Mouse (Mus musculus): Measurements from ENCODE around the gene Adamts9.

Adamts9 gene

DNA sequence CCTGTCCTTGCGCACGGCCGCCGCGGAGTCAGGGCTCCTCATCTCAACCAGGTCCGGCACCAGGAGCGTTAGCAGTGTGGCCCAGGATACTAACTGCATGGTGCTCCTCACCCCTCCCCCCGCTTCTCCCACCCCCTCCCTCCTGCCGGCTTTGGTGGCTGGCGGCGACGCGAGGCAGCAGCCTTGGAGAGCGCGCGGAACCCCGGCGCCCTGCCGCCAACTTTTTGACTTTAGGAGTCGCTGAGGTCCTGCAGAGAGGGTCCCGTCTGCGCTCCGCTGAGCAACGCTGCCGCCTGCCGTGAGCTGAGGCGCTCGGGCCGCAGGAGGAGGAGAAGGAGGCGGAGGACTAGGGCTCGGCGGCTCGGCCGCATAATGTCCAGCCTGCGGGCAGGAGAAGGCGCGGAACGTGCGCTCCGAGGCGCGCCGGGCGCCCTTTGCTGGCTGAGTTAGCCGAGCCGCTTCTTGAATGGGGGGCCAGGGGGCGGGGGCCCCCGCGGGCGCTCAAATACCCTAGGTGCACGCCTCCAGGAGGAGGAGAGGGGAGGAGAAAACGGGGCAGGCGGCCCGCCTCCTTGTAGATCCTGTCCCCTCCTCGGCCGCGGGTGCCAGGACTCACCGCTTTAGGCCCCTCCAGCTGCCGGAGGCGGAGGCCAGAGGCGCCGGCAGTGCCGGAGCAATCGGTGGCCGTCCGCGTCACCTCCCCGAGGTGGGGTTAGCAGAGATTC, at the start of gene Adamts9:
TSS of gene Adamts9 (minus strand) at position 436 of the 725 bp plus-strand sequence.
- DNase-seq: peak; percentile 95

DNA sequence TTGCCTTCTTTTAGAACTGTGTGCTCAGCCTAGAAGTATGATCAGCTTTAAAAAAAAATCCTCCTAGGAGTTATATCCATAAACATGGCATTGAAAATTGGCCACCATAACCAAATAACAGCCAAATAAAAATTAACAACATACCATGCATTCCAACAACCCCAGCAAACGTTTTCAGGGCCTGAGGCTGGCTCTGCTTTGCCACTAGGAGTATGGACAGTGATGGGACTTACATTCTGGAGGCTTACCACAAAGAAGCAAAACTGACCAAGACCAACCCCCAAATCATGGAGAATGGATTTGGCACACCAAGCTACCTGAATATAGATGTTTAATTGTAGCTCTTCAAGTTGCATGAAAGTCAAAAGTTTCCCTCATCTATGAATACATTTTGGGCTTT, 48.3 kb upstream of the Adamts9 start:
- no peak for DNase-seq

DNA sequence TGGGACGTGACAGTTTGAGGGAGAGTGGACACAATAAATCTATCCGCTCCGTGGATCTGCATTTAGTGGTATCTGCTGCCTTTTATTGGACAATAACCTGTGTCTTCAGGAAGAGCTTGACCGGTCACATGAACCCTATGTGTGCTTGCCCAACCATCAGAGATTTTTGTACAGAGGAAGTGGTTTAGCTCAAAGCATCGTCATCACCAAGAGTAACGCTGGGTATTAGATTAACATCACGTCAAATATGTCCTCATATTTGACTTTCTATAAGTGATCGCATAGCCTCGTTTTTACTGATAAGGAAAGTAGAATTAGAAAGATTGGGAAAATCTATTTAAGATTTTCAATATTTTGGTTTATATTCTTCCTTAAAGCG, 45.3 kb upstream of the Adamts9 start:
- DNase-seq: no peak

DNA sequence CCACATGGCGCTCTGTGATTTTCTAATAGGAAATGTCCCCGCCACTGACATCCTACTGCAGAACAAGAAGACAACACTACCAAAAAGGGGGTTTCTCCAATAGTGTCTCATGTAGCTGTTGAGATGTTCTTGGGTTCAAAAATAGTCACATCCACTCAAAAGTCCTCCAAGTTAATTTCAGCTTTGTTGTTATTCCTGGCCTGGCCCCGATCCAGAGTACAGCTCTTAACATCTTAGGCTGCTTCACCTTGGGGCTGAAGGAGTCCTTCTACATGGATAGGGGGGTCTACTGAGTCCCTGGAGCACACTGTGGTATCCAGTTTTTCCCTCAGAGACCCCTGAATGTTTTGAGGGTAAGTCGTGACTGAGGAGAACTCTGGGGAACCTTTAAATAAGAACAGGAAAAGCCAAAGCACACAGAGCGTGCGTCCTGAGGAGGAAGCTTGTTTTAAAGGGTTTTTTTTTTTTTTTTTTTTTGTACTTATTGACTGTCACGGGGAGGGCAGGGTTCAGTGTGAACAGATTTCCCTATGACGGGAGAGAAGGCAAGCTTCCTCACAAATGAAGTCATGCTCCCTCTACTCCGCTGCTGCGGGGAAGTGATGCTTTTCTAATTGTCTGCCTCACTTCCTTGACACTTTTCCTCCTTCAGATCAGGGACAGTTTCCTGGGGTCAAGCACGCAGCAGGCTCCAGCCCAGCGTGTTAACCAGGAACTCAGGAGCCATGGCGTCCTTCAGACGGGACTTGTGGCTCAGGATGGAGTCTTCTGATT, 44.7 kb upstream of the Adamts9 start:
- DNase-seq: peak; percentile 42

DNA sequence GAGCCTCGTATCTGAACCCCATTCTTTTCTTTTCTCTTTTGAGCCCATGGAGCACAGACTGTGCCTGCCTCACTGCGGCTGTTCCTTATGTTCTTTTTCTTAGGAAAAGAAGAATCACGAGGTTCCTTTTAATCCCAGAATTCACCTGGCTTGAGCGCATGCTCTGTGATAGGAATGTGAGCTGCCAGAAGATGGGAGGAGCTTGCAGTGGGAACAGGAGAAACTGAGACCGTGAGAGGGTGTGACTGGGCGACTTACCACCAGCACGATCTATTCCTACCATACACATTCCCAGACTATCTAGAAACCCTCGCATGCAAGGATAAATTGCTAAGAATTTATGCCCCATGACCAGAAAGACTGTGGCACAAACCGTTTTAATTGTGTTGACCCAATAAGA, 44.1 kb upstream of the Adamts9 start:
- DNase-seq: peak; percentile 26

DNA sequence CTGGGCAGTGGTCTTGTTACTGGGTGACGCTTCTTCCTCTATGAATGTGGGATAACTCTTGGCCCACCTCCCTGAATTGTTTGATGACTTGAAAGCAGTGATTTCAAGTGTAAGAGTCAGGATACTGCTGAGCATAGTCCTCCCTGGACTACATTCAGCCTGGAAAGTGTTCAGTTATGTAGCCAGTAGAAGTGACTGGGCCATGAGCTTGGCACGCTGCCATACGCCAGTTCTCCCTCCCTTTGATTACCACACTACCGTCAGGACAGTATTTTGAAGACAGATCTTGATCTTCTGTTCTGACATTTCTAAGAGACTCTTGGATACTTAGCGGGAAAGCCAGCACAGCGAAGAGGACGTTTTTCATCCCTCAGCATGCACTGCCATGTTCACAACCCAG, 40.1 kb upstream of the Adamts9 start:
- peak; percentile 66 for DNase-seq

DNA sequence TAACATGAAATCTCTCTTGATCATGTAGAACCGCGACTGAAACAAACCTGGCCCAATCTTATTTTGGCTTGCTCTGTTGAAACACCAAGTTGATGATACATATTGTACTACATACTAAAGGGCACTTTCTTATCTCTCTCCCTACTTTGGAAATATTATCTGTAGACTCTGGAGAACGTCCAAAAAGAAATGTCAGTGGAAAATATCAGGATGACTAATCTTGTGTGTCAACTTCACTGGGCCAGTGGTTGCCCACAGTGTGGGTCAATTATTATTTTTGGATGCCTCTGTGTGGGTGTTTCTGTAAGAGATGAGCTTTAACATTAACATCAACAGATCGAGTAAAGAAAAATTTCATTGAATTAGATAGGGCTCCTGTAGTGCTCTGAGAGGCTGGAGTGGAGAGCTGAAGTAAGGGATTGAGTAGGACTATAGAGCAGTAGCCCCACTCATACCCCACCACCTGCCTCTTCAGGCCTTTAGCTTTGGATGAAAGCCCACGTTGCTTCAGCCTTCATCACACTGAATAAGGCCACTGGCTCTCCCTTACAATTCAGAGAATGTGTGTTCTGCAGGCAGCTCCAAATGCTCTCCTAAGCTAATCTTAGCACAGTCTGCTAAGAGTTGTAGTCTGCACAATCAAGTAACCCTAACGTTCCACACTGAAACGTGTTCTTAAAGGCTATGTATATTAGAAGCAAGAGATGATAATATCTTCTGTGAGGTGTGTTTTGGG, 38.3 kb upstream of the Adamts9 start:
- no peak for DNase-seq

DNA sequence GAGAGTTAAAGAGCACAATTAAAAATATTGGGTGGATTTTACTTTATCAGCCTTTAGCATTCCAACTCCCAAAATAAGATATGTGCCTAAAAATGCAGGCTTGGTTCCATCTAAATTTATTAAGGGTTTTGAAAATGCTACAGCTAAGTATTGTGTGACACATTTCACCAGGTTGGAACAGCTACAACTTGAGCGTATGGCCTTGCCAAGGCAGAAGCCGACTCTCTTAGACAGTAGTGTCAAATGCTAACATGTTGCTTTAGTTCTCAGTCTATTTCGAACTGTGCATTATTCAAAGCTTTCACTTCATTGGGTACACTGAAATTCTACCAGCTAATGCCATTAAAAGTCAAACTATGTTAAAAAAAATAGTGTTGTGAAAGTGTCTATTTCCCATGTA, 30.0 kb upstream of the Adamts9 start:
- no peak for DNase-seq

DNA sequence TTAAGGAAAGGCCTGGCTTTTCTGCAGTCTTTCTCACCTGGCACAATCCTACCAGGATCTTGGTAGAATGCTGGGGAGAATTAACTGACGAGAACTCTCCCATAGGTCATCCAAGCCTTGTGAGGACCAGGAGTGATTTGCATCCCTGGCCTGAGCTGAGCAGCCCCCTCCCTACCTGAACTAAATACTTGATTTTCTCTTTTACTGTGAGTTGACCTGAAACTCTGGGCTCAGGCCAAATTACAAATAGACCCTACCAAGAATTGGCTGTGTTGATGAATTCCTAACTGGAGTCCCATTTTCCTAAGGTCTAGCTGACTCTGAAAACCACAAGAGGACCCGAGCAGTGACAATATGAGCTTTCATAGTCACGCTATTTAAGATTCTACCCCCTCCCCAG, 25.4 kb upstream of the Adamts9 start:
- DNase-seq: no peak

DNA sequence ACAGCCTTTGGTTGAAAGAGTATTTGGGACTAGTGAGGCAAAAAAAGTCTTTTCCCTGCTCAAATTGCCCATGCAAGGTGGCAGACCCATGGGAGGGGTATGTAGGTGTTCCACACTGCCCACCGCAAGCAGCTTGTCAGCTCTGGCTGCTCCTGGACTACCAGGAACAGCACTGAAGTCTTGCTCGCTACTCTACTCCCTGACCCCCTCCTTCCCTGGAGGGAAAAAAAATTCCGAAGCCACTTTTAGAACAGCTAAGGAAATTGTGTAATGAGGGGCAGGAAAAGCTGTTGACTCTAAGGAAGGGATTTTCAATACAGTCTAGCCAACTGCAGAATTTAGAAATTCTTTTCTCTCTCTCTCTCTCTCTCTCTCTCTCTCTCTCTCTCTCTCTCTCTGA, 24.9 kb upstream of the Adamts9 start:
- DNase-seq: peak; percentile 70

DNA sequence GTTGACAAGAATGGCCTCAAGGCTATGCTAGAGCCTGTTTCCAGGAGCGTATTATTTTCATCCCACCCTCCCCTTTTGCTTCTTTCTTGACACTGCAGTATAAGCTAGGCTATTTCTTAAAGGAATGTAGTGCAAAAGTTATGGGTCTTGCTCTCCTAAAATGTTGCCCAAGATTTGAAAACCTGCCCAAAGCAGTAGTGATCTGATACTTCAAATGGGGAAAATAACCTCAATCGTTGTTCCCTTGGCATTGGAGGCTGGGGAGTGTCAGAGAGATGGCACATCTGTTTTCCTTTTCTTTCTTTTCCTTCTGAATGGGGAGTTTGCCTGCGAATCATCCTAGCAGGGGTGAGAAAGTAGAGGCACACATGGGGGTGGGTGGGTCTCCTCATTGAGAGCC, 19.7 kb upstream of the Adamts9 start:
- DNase-seq: peak; percentile 41

DNA sequence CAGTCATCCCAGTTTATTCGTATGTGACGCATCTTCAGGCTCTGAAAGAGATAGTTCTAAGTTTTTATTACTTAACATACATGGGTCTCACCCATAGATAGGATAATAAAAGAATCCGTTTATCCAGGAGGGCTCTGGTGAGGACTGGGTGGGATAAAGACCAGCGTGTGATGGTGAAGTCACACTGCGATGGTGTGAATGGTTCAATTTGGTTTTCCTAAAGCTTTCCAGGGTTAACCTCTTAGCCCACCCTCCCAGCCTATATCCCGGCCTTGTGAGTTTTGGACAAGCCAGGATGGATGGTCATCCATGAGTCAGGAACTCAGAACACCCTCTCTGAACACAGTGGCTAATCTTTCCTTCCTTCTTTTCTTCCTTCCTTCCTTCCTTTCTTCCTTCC, 17.7 kb upstream of the Adamts9 start:
- no peak for DNase-seq

DNA sequence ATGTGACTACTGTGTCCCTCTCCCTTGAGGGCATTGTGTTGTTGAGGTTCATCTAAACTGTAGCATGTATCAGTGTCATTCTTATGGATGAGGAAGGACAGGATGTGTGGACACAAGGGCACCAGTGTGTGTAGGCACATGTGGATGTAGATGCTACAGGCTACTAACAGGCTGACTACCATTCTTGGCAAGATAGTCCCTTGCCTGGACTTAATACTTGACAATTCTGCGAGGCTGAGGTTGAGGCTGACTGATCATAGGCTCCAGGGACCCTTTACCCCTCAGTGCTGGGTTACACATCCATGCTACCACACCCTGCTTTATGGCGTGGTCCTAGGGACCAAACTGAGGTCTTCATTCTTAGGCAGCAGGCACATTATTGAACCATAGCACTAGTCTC, 16.1 kb upstream of the Adamts9 start:
- DNase-seq: no peak

DNA sequence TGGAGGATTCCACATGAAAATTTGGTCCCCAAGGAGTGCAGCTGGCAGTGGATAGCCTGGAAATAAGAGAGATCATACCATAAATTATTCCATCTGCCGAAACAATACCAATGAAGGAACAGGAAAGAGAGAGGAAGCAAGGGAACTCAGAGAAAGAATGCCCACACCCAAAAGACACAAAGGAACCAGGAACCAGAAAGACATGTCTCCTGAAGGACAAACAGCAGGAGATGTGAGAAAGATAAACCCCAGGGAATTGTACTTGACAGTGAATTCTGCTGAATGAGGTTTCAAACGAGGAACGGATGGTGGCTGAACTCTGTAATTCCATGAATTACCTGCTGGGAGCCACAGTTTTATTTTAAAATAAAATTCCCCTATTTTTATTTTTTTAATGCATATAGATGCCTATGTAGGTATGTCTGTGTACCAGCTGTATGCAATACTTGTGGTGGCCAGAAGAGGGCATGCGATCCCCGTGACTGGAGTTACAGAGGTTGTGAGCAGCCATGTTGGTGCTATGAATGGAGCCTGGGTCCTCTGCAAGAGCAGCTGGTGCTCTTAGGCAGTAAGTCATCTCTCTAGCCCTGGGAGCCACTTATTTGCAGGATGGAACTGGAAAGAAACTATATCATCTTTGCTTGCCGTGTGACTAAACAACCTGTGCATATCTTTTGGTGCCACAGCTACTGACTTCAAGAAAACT, 4.2 kb upstream of the Adamts9 start:
- DNase-seq: no peak

DNA sequence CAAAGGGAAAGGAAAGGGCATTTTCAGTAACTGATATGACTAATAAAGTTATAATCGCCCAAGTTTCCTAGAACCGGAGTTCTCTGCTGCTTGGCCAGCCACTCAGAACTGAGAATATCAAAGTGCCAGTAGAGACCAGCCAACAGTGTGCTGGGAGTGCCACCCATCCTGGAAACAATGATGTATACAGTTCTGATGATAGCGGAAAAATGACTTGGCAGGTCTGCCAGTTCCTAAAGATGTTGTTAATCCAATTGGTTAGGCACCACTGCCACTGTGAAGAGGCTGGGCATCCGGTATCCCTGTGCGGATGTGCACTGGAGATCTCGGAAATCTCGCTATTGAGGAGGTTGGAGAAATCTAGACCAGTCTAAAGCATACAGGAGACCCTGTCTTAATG, 1.4 kb upstream of the Adamts9 start:
- DNase-seq: peak; percentile 77

DNA sequence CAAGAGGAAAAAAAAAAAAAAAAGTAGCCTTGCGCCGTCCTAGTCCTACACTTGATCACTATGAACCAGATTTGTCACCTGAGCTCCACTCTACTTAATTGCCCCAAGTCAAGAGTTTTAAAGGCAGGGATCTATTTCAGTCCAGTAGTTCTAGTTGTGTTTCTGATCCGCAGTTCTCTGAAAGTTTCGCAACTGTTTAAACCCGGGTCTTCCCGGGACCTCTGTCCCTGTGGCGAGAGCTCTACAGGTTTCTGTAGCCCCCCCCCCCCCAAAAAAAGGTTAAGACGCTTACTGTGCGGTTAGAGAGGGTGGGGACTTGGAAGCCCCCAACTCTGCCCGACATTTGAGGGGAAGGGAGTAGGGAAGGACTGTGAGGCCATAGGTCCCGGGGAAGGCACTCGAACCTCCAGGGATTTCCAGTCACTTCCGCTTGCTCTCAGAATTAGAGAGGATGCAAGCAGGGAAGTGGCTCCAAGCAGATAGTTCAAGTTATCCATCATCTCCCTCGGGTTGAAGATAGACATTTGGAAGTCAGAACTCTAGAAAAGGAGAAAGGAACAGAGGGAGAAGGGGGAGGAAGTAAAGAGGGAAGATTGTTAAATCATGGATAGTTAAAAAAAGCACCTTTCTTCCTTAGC, 875 bp upstream of the Adamts9 start:
- DNase-seq: peak; percentile 38

DNA sequence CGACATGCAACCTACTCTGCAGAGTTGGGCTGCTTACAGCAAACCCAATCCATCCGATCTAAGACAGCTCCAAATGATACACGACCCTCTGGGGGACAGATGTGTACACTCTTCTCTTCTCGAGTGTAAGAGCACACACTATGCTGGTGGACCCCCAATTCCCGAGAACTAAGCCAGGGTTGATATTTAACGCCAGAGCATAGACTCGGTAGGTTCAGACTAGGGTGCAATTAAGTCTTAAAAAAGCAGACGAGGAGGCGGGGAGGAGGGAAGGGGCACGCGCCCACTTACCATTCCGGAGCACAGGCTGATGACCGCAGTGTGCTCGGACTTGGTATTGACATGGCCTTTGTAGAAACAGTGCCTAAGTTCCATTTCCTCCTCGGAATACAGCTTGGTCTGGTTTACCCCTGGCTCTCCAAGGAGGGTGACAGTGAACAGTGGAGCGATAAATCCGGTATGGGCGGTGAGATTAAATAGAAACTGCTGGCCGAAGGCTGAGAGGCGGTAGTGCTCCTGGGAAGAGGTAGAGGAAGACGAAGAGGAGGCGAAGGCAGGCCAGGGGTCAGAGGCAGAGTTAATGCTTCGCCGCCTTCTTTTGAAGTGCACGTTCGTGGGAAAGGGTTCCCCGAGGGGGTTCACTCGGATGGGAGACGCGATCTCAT, 1.4 kb downstream of the Adamts9 start:
- peak; percentile 29 for DNase-seq

DNA sequence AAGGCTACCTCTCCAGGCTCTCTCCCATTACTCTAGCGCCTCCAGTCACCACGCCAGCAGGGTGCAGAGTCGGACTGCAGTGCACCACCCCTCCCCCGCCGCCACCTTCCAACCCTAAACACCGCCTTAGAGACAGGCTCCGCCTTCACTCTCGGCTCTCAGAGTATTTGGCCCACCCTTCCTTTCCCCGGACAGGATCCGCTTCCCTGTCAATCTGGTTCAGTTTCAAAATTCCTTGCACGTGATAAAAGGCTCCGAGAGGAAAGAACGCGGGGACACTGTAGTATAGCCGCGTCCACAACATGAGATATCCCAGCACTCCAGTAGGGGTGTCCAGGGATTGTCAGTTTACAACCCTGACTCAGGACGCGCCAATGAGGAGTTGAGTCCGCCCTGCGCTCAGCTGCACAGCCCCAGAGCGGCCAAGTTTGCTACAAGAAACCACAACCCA, 2.0 kb downstream of the Adamts9 start:
- DNase-seq: peak; percentile 97

DNA sequence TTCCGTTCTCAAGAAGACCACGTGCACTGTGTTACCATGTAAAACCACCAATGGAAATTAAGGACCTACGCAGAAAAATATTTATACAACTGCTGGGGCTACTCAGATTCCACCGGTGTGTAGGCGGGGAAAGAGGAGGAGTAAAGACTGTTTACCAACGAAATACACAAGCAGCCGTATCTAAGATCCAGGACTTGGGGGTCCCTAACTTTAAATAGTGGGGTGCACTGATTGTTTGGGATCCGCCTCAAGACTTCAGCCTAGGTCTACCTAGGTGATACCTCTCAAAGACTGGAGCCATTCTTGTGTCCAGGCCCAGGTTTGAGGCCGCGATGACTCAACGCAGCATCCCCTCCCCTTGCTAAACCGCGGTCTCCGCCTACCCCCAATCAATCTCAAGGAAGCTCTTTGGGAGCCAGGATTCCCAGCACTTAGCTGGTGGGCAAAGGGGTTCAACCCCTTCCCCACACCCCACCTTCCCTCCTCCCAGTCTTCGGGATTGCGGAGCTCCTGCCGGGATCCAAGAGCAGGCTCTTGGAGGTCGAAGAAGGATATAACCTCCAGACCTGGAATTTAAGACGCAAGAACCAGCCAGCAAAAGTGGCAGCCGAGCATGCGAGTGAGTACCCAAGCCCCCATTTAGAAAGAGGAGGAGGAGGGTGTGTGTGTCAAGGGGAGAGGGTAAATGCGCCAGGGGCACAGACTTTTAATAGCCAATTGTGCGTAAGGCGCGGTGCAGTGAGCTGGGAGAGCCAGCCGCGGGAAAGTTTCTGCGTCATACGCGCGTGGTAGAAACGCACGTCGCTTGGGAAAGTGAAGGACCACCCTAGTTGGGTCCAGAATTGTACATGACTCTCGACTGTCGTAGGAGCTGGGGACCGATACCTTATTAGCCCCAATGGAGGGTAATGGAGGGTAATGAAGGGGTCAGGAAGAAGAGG, 2.8 kb downstream of the Adamts9 start:
- DNase-seq: peak; percentile 71

DNA sequence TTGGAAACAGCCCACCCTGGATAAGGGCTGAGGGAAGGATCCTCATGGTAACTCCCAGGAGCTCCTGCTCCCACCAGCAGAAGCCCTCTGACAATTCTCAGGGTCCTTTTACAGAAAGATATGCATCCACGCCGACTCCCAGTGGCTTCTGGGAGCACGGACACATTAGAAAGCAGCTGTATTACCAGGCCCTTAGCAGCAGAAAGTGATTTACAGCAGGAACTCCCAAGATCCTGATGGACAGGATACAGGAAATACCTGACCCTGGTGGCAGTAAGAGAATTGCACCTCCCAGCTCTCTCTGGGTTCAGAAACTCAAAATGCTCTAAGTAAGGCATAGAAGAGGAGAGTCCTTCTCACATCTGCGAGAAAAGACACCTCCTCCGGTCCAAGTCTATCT, 15.0 kb downstream of the Adamts9 start:
- no peak for DNase-seq

DNA sequence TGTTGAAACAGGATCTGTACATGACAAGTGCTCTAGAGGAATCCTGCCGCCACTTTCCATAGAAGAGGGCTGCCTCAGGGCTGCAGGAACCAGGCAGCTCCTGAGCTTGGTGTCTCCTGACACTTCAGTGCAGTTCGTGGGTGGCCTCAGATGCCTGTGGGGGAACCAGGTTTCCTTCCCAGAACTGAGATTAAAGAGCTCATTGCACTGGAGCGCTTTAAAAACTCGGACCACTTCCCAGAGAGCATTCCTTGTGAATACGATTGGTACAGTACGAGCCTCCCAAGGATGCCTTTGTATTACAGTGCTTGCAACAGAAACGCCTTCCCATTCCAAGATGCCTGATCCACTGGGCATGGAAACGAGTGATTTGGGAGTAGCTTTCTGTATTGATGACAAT, 18.8 kb downstream of the Adamts9 start:
- no peak for DNase-seq
